Mouse (Mus musculus): ENCODE results near the gene Mrpl23. TPM values are rescaled to one million over a fixed set of nuclear protein-coding genes. Genes with fewer than 3 reads are reported as not detected.

The Mrpl23 gene
- polyA plus RNA-seq, 1 experiment from 2014 or later: 11.4 TPM

- peak; percentile 40; the same call in 1 of the 2 replicates for ATAC-seq (ENCODE audit: low read depth)
- 40% methylated on average over 13 of the region's 13 CpGs for WGBS (ENCODE audit: insufficient replicate concordance)
- no peak overlapping the region for H3K9ac ChIP-seq (ENCODE audit: low read depth, low read length)
- no peak overlapping the region for H3K4me2 ChIP-seq (ENCODE audit: low read depth, low read length)
- H3K4me1 ChIP-seq (ENCODE audit: control insufficient read depth, low read depth, low read length): peaks cover 9% of the 10 kb centered on the region
- no peaks in the 10 kb centered on the region for H3K36me3 ChIP-seq (ENCODE audit: control insufficient read depth, insufficient read depth)
- no peak overlapping the region for H3K4me3 ChIP-seq (ENCODE audit: low read depth, low read length)
- no peaks in the 10 kb centered on the region for H3K27me3 ChIP-seq (ENCODE audit: control insufficient read depth, insufficient read depth, low read depth, low read length)
- no peaks in the 10 kb centered on the region for H3K9me3 ChIP-seq (replicated peaks; ENCODE audit: control insufficient read depth, low read length)
- 0 out of 2 replicates have a peak overlapping the region, but pooled peaks have one; percentile 20 for H3K27ac ChIP-seq (ENCODE audit: low read length)
Observed at GRCm38 (mm10) chr7:142552591-142553416, 20.3 kb downstream of the Mrpl23 start.

GRCm38 (mm10) chr7:142553417-142554335, 21.2 kb downstream of the Mrpl23 start:
- WGBS (ENCODE audit: insufficient replicate concordance): 38% methylated on average over 11 of the region's 11 CpGs
- Histone ChIP-seq H3K4me2 (ENCODE audit: low read depth, low read length) (no peak overlapping the region), H3K4me3 (ENCODE audit: low read depth, low read length) (no peak overlapping the region), H3K27ac (ENCODE audit: low read length) (peak overlapping the region; percentile 51), H3K27me3 (ENCODE audit: control insufficient read depth, insufficient read depth, low read depth, low read length) (no peaks in the 10 kb centered on the region), H3K4me1 (ENCODE audit: control insufficient read depth, low read depth, low read length) (peaks cover 9% of the 10 kb centered on the region), H3K9me3 (replicated peaks; ENCODE audit: control insufficient read depth, low read length) (no peaks in the 10 kb centered on the region), H3K9ac (ENCODE audit: low read depth, low read length) (no peak overlapping the region), H3K36me3 (ENCODE audit: control insufficient read depth, insufficient read depth) (no peaks in the 10 kb centered on the region)
- 0 out of 2 replicates have a peak, but pooled peaks have one; percentile 5 for ATAC-seq (ENCODE audit: low read depth)

GRCm38 (mm10) chr7:142554625-142555024, 22.1 kb downstream of the Mrpl23 start:
- ATAC-seq (ENCODE audit: low read depth): no peak
- Histone ChIP-seq H3K9me3 (replicated peaks; ENCODE audit: control insufficient read depth, low read length) (no peaks in the 10 kb centered on the region), H3K27ac (ENCODE audit: low read length) (peak overlapping the region; percentile 51; the same call in 1 of the 2 replicates), H3K4me3 (ENCODE audit: low read depth, low read length) (no peak overlapping the region), H3K36me3 (ENCODE audit: control insufficient read depth, insufficient read depth) (no peaks in the 10 kb centered on the region), H3K4me1 (ENCODE audit: control insufficient read depth, low read depth, low read length) (peaks cover 9% of the 10 kb centered on the region), H3K4me2 (ENCODE audit: low read depth, low read length) (no peak overlapping the region), H3K9ac (ENCODE audit: low read depth, low read length) (no peak overlapping the region), H3K27me3 (ENCODE audit: control insufficient read depth, insufficient read depth, low read depth, low read length) (no peaks in the 10 kb centered on the region)
- WGBS (ENCODE audit: insufficient replicate concordance): 53% methylated on average over 1 of the region's 1 CpGs

- Histone ChIP-seq H3K27me3 (ENCODE audit: control insufficient read depth, insufficient read depth, low read depth, low read length) (no peaks in the 10 kb centered on the region), H3K4me3 (ENCODE audit: low read depth, low read length) (no peak overlapping the region), H3K9me3 (replicated peaks; ENCODE audit: control insufficient read depth, low read length) (no peaks in the 10 kb centered on the region), H3K27ac (ENCODE audit: low read length) (no peak overlapping the region), H3K36me3 (ENCODE audit: control insufficient read depth, insufficient read depth) (no peaks in the 10 kb centered on the region), H3K4me1 (ENCODE audit: control insufficient read depth, low read depth, low read length) (peaks cover 9% of the 10 kb centered on the region), H3K9ac (ENCODE audit: low read depth, low read length) (no peak overlapping the region), H3K4me2 (ENCODE audit: low read depth, low read length) (no peak overlapping the region)
- no peak for ATAC-seq (ENCODE audit: low read depth)
- whole genome bisulfite sequencing (ENCODE audit: insufficient replicate concordance): 70% methylated on average over 8 of the region's 8 CpGs
Observed at GRCm38 (mm10) chr7:142555366-142556088, 23.0 kb downstream of the Mrpl23 start.

GRCm38 (mm10) chr7:142556089-142556476, 23.6 kb downstream of the Mrpl23 start:
- Histone ChIP-seq H3K27me3 (ENCODE audit: control insufficient read depth, insufficient read depth, low read depth, low read length) (no peaks in the 10 kb centered on the region), H3K4me1 (ENCODE audit: control insufficient read depth, low read depth, low read length) (peaks cover 9% of the 10 kb centered on the region), H3K4me3 (ENCODE audit: low read depth, low read length) (no peak overlapping the region), H3K36me3 (ENCODE audit: control insufficient read depth, insufficient read depth) (no peaks in the 10 kb centered on the region), H3K9me3 (replicated peaks; ENCODE audit: control insufficient read depth, low read length) (no peaks in the 10 kb centered on the region), H3K9ac (ENCODE audit: low read depth, low read length) (no peak overlapping the region), H3K4me2 (ENCODE audit: low read depth, low read length) (no peak overlapping the region), H3K27ac (ENCODE audit: low read length) (no peak overlapping the region)
- ATAC-seq (ENCODE audit: low read depth): no peak
- WGBS (ENCODE audit: insufficient replicate concordance): 73% methylated on average over 2 of the region's 2 CpGs

GRCm38 (mm10) chr7:142557696-142558095, 25.2 kb downstream of the Mrpl23 start:
- Histone ChIP-seq H3K36me3 (ENCODE audit: control insufficient read depth, insufficient read depth) (no peaks in the 10 kb centered on the region), H3K9me3 (replicated peaks; ENCODE audit: control insufficient read depth, low read length) (no peaks in the 10 kb centered on the region), H3K9ac (ENCODE audit: low read depth, low read length) (no peak overlapping the region), H3K4me2 (ENCODE audit: low read depth, low read length) (no peak overlapping the region), H3K27ac (ENCODE audit: low read length) (no peak overlapping the region), H3K27me3 (ENCODE audit: control insufficient read depth, insufficient read depth, low read depth, low read length) (no peaks in the 10 kb centered on the region), H3K4me1 (ENCODE audit: control insufficient read depth, low read depth, low read length) (peaks cover 15% of the 10 kb centered on the region), H3K4me3 (ENCODE audit: low read depth, low read length) (no peak overlapping the region)
- WGBS (ENCODE audit: insufficient replicate concordance): 47% methylated on average over 6 of the region's 6 CpGs
- no peak for ATAC-seq (ENCODE audit: low read depth)

- Histone ChIP-seq H3K27ac (ENCODE audit: low read length) (no peak overlapping the region), H3K27me3 (ENCODE audit: control insufficient read depth, insufficient read depth, low read depth, low read length) (no peaks in the 10 kb centered on the region), H3K9me3 (replicated peaks; ENCODE audit: control insufficient read depth, low read length) (no peaks in the 10 kb centered on the region), H3K36me3 (ENCODE audit: control insufficient read depth, insufficient read depth) (no peaks in the 10 kb centered on the region), H3K4me1 (ENCODE audit: control insufficient read depth, low read depth, low read length) (peaks cover 14% of the 10 kb centered on the region), H3K9ac (ENCODE audit: low read depth, low read length) (no peak overlapping the region), H3K4me3 (ENCODE audit: low read depth, low read length) (no peak overlapping the region), H3K4me2 (ENCODE audit: low read depth, low read length) (no peak overlapping the region)
- no peak for ATAC-seq (ENCODE audit: low read depth)
- WGBS (ENCODE audit: insufficient replicate concordance): 65% methylated on average over 9 of the region's 9 CpGs
Observed at GRCm38 (mm10) chr7:142558511-142559146, 26.1 kb downstream of the Mrpl23 start.

GRCm38 (mm10) chr7:142559651-142560175, 27.2 kb downstream of the Mrpl23 start:
- Histone ChIP-seq H3K4me1 (ENCODE audit: control insufficient read depth, low read depth, low read length) (peaks cover 8% of the 10 kb centered on the region), H3K27ac (ENCODE audit: low read length) (0 out of 2 replicates have a peak overlapping the region, but pooled peaks have one; percentile 29)

More at GRCm38 (mm10) chr7:142559651-142560175, 27.2 kb downstream of the Mrpl23 start:
- Histone ChIP-seq H3K27me3 (ENCODE audit: control insufficient read depth, insufficient read depth, low read depth, low read length) (no peaks in the 10 kb centered on the region), H3K4me3 (ENCODE audit: low read depth, low read length) (no peak overlapping the region), H3K4me2 (ENCODE audit: low read depth, low read length) (no peak overlapping the region), H3K9me3 (replicated peaks; ENCODE audit: control insufficient read depth, low read length) (no peaks in the 10 kb centered on the region), H3K36me3 (ENCODE audit: control insufficient read depth, insufficient read depth) (no peaks in the 10 kb centered on the region), H3K9ac (ENCODE audit: low read depth, low read length) (no peak overlapping the region)
- 62% methylated on average over 5 of the region's 5 CpGs for WGBS (ENCODE audit: insufficient replicate concordance)
- no peak for ATAC-seq (ENCODE audit: low read depth)
